Mouse (Mus musculus): ENCODE measurements around the gene Tmed5.

DNA sequence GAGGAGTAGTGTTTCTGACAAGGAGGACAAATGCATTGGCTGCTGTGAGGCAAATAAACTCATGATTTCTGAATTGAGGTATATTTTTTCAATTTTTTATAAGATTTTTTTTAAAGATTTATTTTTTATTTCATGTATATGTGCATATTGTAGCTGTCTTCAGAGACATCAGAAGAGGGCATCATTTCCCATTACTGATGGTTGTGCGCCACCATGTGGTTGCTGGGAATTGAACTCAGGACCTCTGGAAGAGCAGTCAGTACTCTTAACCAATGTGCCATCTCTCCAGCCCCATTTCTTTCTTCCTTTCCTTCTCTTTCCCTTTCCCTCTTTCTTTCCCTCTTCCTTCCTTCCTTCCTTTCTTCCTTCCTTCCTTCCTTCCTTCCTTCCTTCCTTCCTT lies 31.3 kb upstream of the Tmed5 start:
- TF ChIP-seq POLR2A (IDR thresholded peaks at IDR 0.05; ENCODE audit: low read depth, low read length) (no peak), CTCF (IDR thresholded peaks at IDR 0.05; ENCODE audit: extremely low read depth, insufficient read depth, insufficient read length, insufficient replicate concordance) (peak; percentile 30; the same call in 1 of the 2 replicates)

Data from spleen, adult 2 months (tissue).